Mouse (Mus musculus) left cerebral cortex, postnatal 14 days (tissue): Measurements from ENCODE around the gene Bco1. TPM values are rescaled to one million over a fixed set of nuclear protein-coding genes. Genes with fewer than 3 reads are reported as not detected.

Source experiments
- DNase-seq, 2 experiments: peaks; one replicate each; pipeline ENCODE4 v3.0.0; 2021 to 2022; ENCODE audit warnings: low spot score in 2 of 2, mixed read lengths in 1 of 2
- intact Hi-C: fragments of 180-260 bp; cut with DNase I; formaldehyde crosslinking; loops from one replicate; pipeline ENCODE4 v1.15.1; 2025
- total RNA-seq, 2 experiments: library from RNA; stranded (reverse); gene quantifications; 2 replicates each; pipeline ENCODE4 v1.2.3; 2021

Gene Bco1
- total RNA-seq, 2 experiments from 2014 or later: not detected

GRCm38 (mm10) chr8:117085521-117085920 is 10.1 kb upstream of the Bco1 start:
- intact Hi-C loops: no loop called here

GRCm38 (mm10) chr8:117087036-117087435 is 8.6 kb upstream of the Bco1 start:
- intact Hi-C loops: no loop called here
- DNase-seq: no peak

More at GRCm38 (mm10) chr8:117085521-117085920, 10.1 kb upstream of the Bco1 start:
- no peak for DNase-seq

- DNase-seq: no peak
- intact Hi-C loops: no loop called here
Measured at GRCm38 (mm10) chr8:117089802-117090201, 5.9 kb upstream of the Bco1 start.

- peak; percentile 38 to 67 for DNase-seq
- intact Hi-C loops: no loop called here
Measured at GRCm38 (mm10) chr8:117094053-117094452, 1.6 kb upstream of the Bco1 start.

- intact Hi-C loops: no loop called here
- no peak for DNase-seq
Measured at GRCm38 (mm10) chr8:117097051-117097563, 1.5 kb downstream of the Bco1 start.

GRCm38 (mm10) chr8:117097564-117098191 is 2.0 kb downstream of the Bco1 start:
- DNase-seq: peak in 1 of 2 experiments; percentile 53
- intact Hi-C loops: no loop called here

- DNase-seq: peak; percentile 77 to 81
- intact Hi-C loops: loop anchor here (5.0 kb wide), 1 partner anchor 370 kb away; no protein-coding TSS in a partner anchor
Measured at GRCm38 (mm10) chr8:117107533-117107932, 11.9 kb downstream of the Bco1 start.

GRCm38 (mm10) chr8:117109018-117109711 is 13.5 kb downstream of the Bco1 start:
- no peak for DNase-seq
- intact Hi-C loops: loop anchor here (5.0 kb wide), 1 partner anchor 368 kb away; no protein-coding TSS in a partner anchor

GRCm38 (mm10) chr8:117109801-117110390 is 14.2 kb downstream of the Bco1 start:
- DNase-seq: peak; percentile 69 to 72
- intact Hi-C loops: loop anchor here (5.0 kb wide), 1 partner anchor 367 kb away; no protein-coding TSS in a partner anchor

- no peak for DNase-seq
- intact Hi-C loops: no loop called here
Measured at GRCm38 (mm10) chr8:117111641-117112040, 16.0 kb downstream of the Bco1 start.

GRCm38 (mm10) chr8:117112261-117112660 is 16.6 kb downstream of the Bco1 start:
- DNase-seq: no peak
- intact Hi-C loops: no loop called here

GRCm38 (mm10) chr8:117115094-117115493 is 19.4 kb downstream of the Bco1 start:
- DNase-seq: peak in 1 of 2 experiments; percentile 62
- intact Hi-C loops: no loop called here

GRCm38 (mm10) chr8:117115676-117116446 is 20.2 kb downstream of the Bco1 start:
- no peak for DNase-seq
- intact Hi-C loops: no loop called here

- no peak for DNase-seq
- intact Hi-C loops: no loop called here
Measured at GRCm38 (mm10) chr8:117116534-117116933, 20.9 kb downstream of the Bco1 start.

- intact Hi-C loops: no loop called here
- peak in 1 of 2 experiments; percentile 55 for DNase-seq
Measured at GRCm38 (mm10) chr8:117118409-117118808, 22.8 kb downstream of the Bco1 start.

GRCm38 (mm10) chr8:117121277-117121676 is 25.6 kb downstream of the Bco1 start:
- intact Hi-C loops: no loop called here

GRCm38 (mm10) chr8:117123850-117124633 is 28.4 kb downstream of the Bco1 start:
- intact Hi-C loops: no loop called here
- DNase-seq: no peak

More at GRCm38 (mm10) chr8:117121277-117121676, 25.6 kb downstream of the Bco1 start:
- no peak for DNase-seq

- intact Hi-C loops: no loop called here
- no peak for DNase-seq
Measured at GRCm38 (mm10) chr8:117125854-117126253, 30.2 kb downstream of the Bco1 start.

- intact Hi-C loops: no loop called here
- no peak for DNase-seq
Measured at GRCm38 (mm10) chr8:117126411-117126810, 30.8 kb downstream of the Bco1 start.
